Mouse (Mus musculus): ENCODE results near the gene Dnajb3. TPM values are rescaled to one million over a fixed set of nuclear protein-coding genes. Genes with fewer than 3 reads are reported as not detected.

The Dnajb3 gene
- total and polyA plus RNA-seq, 2 experiments from 2014 or later: 6.6 to 12.4 TPM

DNA sequence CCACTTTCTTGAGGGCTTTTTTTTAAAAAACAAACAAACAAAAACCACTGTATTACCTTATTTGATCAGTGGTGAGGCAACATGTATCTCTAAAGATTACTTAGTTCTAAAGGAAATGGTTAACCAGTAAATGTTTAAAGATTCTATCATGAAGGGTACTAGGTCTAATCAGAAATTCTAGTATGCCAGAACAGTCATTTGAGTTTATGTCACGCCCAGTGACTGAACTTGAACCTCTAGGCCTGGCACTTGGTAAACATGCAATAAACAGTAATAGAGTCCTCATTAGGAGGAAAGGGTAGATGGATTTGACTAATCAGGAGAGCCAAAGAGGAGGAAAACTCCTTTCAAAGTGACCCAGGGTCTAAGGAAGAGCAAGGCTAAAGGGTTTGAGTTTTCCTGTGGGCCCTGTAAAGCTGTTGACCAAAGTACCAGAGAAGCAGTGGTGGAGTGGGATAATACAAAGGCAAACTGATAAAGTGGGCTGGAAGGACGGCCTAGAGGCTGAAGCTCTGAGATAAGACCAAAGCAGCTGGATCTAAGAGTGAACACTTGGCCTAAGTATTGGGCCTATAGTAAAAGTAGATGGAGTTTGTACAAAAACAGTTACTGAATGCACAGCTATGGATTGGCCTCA lies 1.4 kb upstream of the Dnajb3 start:
- TF ChIP-seq CTCF (IDR thresholded peaks at IDR 0.05; ENCODE audit: low read depth): no peak
- H3K36me3 ChIP-seq (ENCODE audit: insufficient read depth): no peaks in the 10 kb centered on the region
- H3K27me3 ChIP-seq (ENCODE audit: insufficient read depth, low read length): no peaks in the 10 kb centered on the region
- DNase-seq (no peak), ATAC-seq (no peak)
- no peak overlapping the region for H3K4me3 ChIP-seq (ENCODE audit: low read depth, low read length)
- H3K4me1 ChIP-seq (ENCODE audit: insufficient read depth): 0 out of 2 replicates have a peak, but pooled peaks cover 8% of the 10 kb centered on the region
- H3K9me3 ChIP-seq (ENCODE audit: low read length): peaks cover 11% of the 10 kb centered on the region
- WGBS: 83% methylated on average over 2 of the region's 2 CpGs
- no peak overlapping the region for H3K4me2 ChIP-seq (ENCODE audit: low read depth)
- no peak overlapping the region for H3K9ac ChIP-seq
- no peak overlapping the region for H3K27ac ChIP-seq (ENCODE audit: low read depth, low read length)

GRCm38 (mm10) chr1:88200456-88200855 lies 5.1 kb downstream of the Dnajb3 start, which contains the start of gene Ugt1a2:
Gene Ugt1a2, plus strand, starts transcription at chr1:88200601.
- TF ChIP-seq CTCF (IDR thresholded peaks at IDR 0.05; ENCODE audit: low read depth): no peak
- DNase-seq (no peak), ATAC-seq (no peak)

GRCm38 (mm10) chr1:88199996-88200395 lies 5.6 kb downstream of the Dnajb3 start:
- 0 out of 2 replicates have a peak, but pooled peaks cover under 1% of the 10 kb centered on the region for H3K4me1 ChIP-seq (ENCODE audit: insufficient read depth)
- DNase-seq: no peak
- 0 out of 2 replicates have a peak, but pooled peaks cover 3% of the 10 kb centered on the region for H3K9me3 ChIP-seq (ENCODE audit: low read length)
- no peaks in the 10 kb centered on the region for H3K36me3 ChIP-seq (ENCODE audit: insufficient read depth)
- H3K27me3 ChIP-seq (ENCODE audit: insufficient read depth, low read length): no peaks in the 10 kb centered on the region
- H3K4me2 ChIP-seq (ENCODE audit: low read depth): no peak overlapping the region
- H3K27ac ChIP-seq (ENCODE audit: low read depth, low read length): no peak overlapping the region
- WGBS: 78% methylated on average over 2 of the region's 2 CpGs
- ATAC-seq: no peak
- TF ChIP-seq CTCF (IDR thresholded peaks at IDR 0.05; ENCODE audit: low read depth): no peak
- no peak overlapping the region for H3K9ac ChIP-seq
- no peak overlapping the region for H3K4me3 ChIP-seq (ENCODE audit: low read depth, low read length)

More at GRCm38 (mm10) chr1:88200456-88200855, 5.1 kb downstream of the Dnajb3 start, which contains the start of gene Ugt1a2:
- Histone ChIP-seq H3K4me2 (ENCODE audit: low read depth) (no peak within 1 kb of the TSS), H3K9ac (no peak within 1 kb of the TSS), H3K27ac (ENCODE audit: low read depth, low read length) (no peak within 1 kb of the TSS), H3K9me3 (ENCODE audit: low read length) (0 out of 2 replicates have a peak, but pooled peaks cover 3% of the 10 kb centered on the region), H3K27me3 (ENCODE audit: insufficient read depth, low read length) (no peaks in the 10 kb centered on the region), H3K4me3 (ENCODE audit: low read depth, low read length) (no peak within 1 kb of the TSS), H3K4me1 (ENCODE audit: insufficient read depth) (0 out of 2 replicates have a peak, but pooled peaks cover 4% of the 10 kb centered on the region), H3K36me3 (ENCODE audit: insufficient read depth) (no peaks in the 10 kb centered on the region)
- 84% methylated on average over 7 of the region's 7 CpGs for WGBS

DNA sequence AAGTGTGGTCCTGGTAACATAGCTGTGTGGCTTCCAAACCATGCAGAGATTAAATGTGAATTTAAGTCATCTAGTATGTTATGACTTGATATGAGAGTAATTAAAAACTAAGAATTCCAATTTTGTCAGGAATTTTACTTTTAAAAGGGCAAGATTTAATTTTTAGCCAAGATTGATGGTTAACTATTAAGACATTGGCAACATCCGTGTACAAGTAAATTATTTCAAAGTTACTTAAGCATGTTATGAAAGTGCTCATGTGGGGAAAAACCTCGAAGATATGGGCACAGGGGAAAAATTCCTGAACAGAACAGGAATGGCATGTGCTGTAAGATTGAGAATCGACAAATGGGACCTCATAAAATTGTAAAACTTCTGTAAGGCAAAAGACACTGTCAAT lies 8.1 kb downstream of the Dnajb3 start:
- Histone ChIP-seq H3K27ac (ENCODE audit: low read depth, low read length) (no peak overlapping the region), H3K9ac (no peak overlapping the region), H3K4me2 (ENCODE audit: low read depth) (no peak overlapping the region), H3K27me3 (ENCODE audit: insufficient read depth, low read length) (no peaks in the 10 kb centered on the region), H3K9me3 (ENCODE audit: low read length) (no peaks in the 10 kb centered on the region), H3K4me1 (ENCODE audit: insufficient read depth) (no peaks in the 10 kb centered on the region), H3K36me3 (ENCODE audit: insufficient read depth) (no peaks in the 10 kb centered on the region), H3K4me3 (ENCODE audit: low read depth, low read length) (no peak overlapping the region)
- 79% methylated on average over 3 of the region's 3 CpGs for WGBS
- DNase-seq: no peak
- TF ChIP-seq CTCF (IDR thresholded peaks at IDR 0.05; ENCODE audit: low read depth): no peak
- no peak for ATAC-seq

GRCm38 (mm10) chr1:88195687-88196086 lies 9.9 kb downstream of the Dnajb3 start:
- no peak overlapping the region for H3K9ac ChIP-seq
- H3K36me3 ChIP-seq (ENCODE audit: insufficient read depth): no peaks in the 10 kb centered on the region
- H3K27me3 ChIP-seq (ENCODE audit: insufficient read depth, low read length): no peaks in the 10 kb centered on the region
- H3K4me1 ChIP-seq (ENCODE audit: insufficient read depth): no peaks in the 10 kb centered on the region
- no peak overlapping the region for H3K4me2 ChIP-seq (ENCODE audit: low read depth)
- H3K4me3 ChIP-seq (ENCODE audit: low read depth, low read length): no peak overlapping the region
- H3K9me3 ChIP-seq (ENCODE audit: low read length): no peaks in the 10 kb centered on the region
- H3K27ac ChIP-seq (ENCODE audit: low read depth, low read length): no peak overlapping the region
- TF ChIP-seq CTCF (IDR thresholded peaks at IDR 0.05; ENCODE audit: low read depth): no peak
- DNase-seq (no peak), ATAC-seq (no peak)
- 83% methylated on average over 1 of the region's 1 CpGs for WGBS

DNA sequence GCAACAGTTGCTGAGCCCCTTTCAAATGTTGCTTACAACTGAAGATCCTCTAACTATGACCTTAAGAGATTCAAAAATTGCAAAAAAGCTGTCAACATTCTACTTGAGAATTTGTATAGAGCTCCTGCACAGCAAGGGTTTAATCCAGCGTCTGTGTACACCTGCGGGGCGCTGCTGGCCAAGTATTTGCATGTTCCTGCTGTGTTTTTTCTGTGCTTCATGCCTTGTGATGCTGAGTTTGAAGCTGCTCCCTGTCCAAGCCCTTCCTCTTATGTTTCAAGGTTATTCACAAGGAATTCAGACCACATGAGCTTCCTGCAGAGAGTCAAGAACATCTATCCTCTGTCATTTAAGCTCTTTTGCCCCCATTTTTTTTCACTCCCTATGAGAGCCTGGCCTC lies 13.4 kb downstream of the Dnajb3 start:
- no peaks in the 10 kb centered on the region for H3K27me3 ChIP-seq (ENCODE audit: insufficient read depth, low read length)
- no peak overlapping the region for H3K9ac ChIP-seq
- no peaks in the 10 kb centered on the region for H3K4me1 ChIP-seq (ENCODE audit: insufficient read depth)
- WGBS: 75% methylated on average over 3 of the region's 3 CpGs
- H3K4me3 ChIP-seq (ENCODE audit: low read depth, low read length): no peak overlapping the region
- no peaks in the 10 kb centered on the region for H3K36me3 ChIP-seq (ENCODE audit: insufficient read depth)
- ATAC-seq (no peak), DNase-seq (no peak)
- no peak for TF ChIP-seq CTCF (IDR thresholded peaks at IDR 0.05; ENCODE audit: low read depth)
- no peaks in the 10 kb centered on the region for H3K9me3 ChIP-seq (ENCODE audit: low read length)
- H3K27ac ChIP-seq (ENCODE audit: low read depth, low read length): no peak overlapping the region
- no peak overlapping the region for H3K4me2 ChIP-seq (ENCODE audit: low read depth)

DNA sequence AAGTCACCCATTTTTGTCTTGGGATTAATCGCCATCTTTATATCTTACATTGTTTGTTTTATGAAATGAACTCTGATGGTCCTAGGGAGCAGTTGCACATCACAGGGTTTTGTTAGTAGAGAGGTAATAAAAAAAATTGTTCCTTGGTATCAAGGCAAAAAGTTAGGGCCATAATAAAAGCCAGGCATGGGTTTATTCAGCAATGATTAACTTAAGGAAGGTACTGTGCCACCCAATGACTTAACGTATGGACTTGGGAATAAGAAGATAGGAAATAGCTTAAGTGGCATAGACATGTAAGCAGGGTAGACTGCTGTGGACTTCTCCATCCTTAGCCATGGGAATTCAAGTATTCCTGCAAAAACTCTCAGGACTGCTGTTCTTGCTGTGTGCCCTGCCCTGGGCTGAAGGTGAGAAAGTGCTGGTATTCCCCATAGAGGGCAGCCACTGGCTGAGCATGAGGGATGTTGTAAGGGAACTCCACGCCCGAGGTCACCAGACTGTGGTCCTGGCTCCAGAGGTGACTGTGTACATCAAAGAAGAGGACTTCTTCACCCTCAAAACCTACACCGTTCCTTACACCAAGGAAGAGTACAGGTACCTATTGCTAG lies 19.2 kb downstream of the Dnajb3 start:
- no peaks in the 10 kb centered on the region for H3K4me1 ChIP-seq (ENCODE audit: insufficient read depth)
- 91% methylated on average over 5 of the region's 5 CpGs for WGBS
- H3K4me3 ChIP-seq (ENCODE audit: low read depth, low read length): no peak overlapping the region
- ATAC-seq: no peak
- DNase-seq: no peak
- no peak overlapping the region for H3K27ac ChIP-seq (ENCODE audit: low read depth, low read length)
- H3K4me2 ChIP-seq (ENCODE audit: low read depth): no peak overlapping the region
- no peak for TF ChIP-seq CTCF (IDR thresholded peaks at IDR 0.05; ENCODE audit: low read depth)
- no peaks in the 10 kb centered on the region for H3K36me3 ChIP-seq (ENCODE audit: insufficient read depth)
- no peaks in the 10 kb centered on the region for H3K27me3 ChIP-seq (ENCODE audit: insufficient read depth, low read length)
- H3K9ac ChIP-seq: no peak overlapping the region
- H3K9me3 ChIP-seq (ENCODE audit: low read length): no peaks in the 10 kb centered on the region
